Mouse (Mus musculus) heart, postnatal 10 days (tissue): ENCODE measurements around the gene Pax4. TPM values are rescaled to one million over a fixed set of nuclear protein-coding genes. Genes with fewer than 3 reads are reported as not detected.

Source experiments
- DNase-seq, 2 experiments: peaks; one replicate each; pipeline ENCODE4 v3.0.0; 2021
- intact Hi-C: fragments of 180-260 bp; cut with DNase I; formaldehyde crosslinking; loops from one replicate; pipeline ENCODE4 v1.15.1; 2025
- total RNA-seq, 2 experiments: library from RNA; stranded (reverse); gene quantifications; 2 replicates each; pipeline ENCODE4 v1.2.3; 2021

Gene Pax4
- not detected for total RNA-seq

- intact Hi-C loops, result no loop called here
- no peak for DNase-seq
Observed at GRCm38 (mm10) chr6:28449253-28449652, at the start of gene Pax4. Gene Pax4, minus strand, starts transcription at chr6:28449353.

- DNase-seq, result peak; percentile 33 to 47
- intact Hi-C loops, result no loop called here
Observed at GRCm38 (mm10) chr6:28497837-28498236, 48.7 kb upstream of the Pax4 start.

- no peak for DNase-seq
- intact Hi-C loops, result no loop called here
Observed at GRCm38 (mm10) chr6:28491198-28491597, 42.0 kb upstream of the Pax4 start.

DNA sequence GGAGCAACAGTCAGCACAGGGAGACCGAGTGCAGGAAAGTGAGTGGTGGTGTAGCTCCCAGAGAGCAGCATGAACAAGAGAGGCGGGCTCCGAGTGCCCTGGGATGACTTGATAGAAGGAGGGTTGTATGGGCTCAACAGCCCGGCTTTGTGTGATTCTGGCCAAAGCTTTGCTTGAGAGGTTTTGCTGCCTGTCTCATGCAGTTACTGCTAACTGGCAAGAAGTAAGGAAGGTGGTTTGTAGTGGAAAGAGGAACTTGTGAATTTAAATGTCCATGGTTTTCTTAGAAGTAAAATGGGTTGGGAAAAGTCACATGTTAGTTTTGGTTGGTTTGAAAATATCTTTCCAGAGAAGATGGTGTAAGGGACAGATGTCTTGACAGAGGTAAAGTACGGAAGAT, 41.5 kb upstream of the Pax4 start:
- intact Hi-C loops, result no loop called here
- no peak for DNase-seq

DNA sequence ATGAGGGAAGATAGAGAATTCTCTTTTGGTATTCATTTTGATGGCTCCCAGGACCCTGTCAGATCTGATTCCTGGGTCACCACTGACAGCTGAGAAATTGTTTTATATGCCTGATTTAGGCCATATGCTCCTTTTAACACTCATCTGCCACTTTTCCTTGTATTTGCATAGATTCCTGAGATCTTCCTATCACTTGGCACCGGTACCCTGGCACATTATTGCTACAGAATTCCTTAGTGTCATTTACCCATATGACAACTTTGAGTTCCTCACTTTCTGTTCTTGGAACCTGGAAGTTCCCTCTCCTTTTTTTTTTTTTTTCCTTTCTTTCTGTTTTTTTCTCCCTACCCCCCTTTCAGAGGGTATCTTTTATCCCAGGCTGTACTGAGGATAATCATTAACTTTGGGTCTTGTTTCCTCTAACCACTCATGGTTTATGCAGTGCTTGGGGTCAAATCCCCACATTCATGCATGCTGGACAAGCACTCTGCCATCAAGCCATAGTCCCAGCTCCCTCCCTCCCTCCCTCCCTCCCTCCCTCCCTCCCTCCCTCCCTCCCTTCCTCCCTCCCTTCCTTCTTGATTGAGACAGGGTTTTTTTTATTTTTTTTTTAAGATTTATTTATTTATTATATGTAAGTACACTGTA, 39.2 kb upstream of the Pax4 start:
- DNase-seq, result no peak
- intact Hi-C loops, result no loop called here

DNA sequence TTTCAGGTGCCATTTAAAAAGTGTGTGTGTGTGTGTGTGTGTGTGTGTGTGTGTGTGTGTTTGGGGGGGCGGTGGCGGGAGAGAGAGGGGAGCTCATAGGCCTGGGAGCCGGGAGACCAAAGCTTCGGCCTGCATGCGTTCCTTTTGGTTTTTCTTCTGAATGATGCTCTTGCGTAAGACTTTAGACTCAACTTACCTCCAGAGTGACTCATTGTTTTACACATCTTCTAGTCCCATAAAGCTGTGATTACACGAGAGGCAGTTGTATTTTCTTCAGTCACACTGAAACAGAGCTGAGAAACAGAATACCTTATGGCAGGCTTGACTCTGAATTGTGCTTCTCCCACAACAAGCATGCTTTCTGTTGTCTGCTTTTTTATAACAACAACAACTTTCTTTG, 37.8 kb upstream of the Pax4 start:
- intact Hi-C loops, result no loop called here

GRCm38 (mm10) chr6:28486471-28486870, 37.3 kb upstream of the Pax4 start:
- intact Hi-C loops, result no loop called here
- no peak for DNase-seq

More for the DNA sequence above, 37.8 kb upstream of the Pax4 start:
- DNase-seq, result no peak

DNA sequence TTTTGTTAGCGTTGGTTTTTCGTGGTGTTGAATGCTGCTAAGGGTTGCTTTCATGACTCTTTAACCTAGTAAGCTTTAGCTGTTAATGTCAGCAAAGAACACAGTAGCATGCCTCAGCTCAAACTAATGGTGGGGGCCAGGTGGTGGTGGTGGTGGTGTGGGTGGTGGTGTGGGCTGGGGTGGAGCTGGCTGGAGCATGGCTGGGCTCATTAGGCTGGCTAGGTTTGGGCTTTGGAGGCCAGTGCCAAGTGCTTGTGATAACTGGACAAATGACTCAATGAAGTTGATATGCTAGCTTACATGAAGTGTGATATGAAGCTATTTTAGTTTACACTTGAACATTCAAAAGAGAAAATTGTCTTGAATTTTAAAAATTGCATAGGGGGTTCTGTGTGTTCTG, 36.9 kb upstream of the Pax4 start:
- intact Hi-C loops, result no loop called here
- DNase-seq, result peak; percentile 76 to 83

GRCm38 (mm10) chr6:28482711-28483315, 33.7 kb upstream of the Pax4 start:
- intact Hi-C loops, result no loop called here
- DNase-seq, result no peak

GRCm38 (mm10) chr6:28480752-28481492, 31.8 kb upstream of the Pax4 start:
- DNase-seq, result no peak
- intact Hi-C loops, result no loop called here

GRCm38 (mm10) chr6:28479865-28480751, 31.0 kb upstream of the Pax4 start:
- intact Hi-C loops, result loop anchor here (5.0 kb wide), 1 partner anchor 58 kb away; the partner anchor contains the start of gene Arf5
- DNase-seq, result peak; percentile 100

- no peak for DNase-seq
- intact Hi-C loops, result loop anchor here (5.0 kb wide), 1 partner anchor 53 kb away; the partner anchor contains the start of gene Arf5
Observed at GRCm38 (mm10) chr6:28474839-28475238, 25.7 kb upstream of the Pax4 start, which contains the start of gene Snd1. Gene Snd1, plus strand, starts transcription at chr6:28475139.

- intact Hi-C loops, result no loop called here
- DNase-seq, result no peak
Observed at GRCm38 (mm10) chr6:28474211-28474610, 25.1 kb upstream of the Pax4 start.

GRCm38 (mm10) chr6:28471284-28472035, 22.3 kb upstream of the Pax4 start:
- intact Hi-C loops, result no loop called here
- no peak for DNase-seq

DNA sequence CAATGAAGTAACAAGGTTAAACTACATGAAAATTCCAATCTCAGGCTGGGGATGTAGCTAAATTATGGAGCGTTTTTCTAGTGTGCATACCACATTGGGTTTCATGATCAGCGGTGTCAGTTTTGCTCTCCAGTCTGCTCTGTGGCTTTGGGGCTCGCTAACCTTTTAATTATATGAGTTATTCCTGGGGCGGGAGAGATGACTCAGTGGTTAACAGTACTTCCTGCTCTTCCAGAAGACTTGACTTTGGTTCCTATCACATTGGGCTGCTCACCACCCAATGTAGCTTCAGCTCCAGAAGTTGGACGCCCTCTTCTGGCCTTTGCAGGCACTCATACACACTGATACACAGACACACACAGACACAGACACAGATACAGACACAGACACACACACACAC, 21.5 kb upstream of the Pax4 start:
- intact Hi-C loops, result no loop called here
- DNase-seq, result no peak

GRCm38 (mm10) chr6:28470017-28470602, 21.0 kb upstream of the Pax4 start:
- intact Hi-C loops, result no loop called here
- DNase-seq, result no peak

DNA sequence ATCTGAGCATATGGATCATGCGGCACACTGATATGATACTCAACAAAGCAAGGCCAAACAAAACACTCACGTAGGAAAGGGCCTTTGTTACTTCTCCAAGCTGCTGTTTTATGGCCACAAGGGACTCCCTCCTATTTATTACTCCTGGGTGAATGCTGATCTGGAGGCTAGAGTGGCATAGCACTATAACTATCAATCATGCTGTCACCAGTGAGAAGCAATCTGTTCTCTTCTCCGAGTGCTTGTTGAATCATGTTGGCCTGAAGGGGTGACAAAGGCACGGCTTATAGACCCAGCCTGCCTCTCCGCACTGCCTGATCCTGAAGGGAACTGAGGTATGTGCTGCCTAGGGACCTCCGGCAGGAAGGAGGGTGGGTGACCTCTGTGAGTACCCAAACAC, 15.5 kb upstream of the Pax4 start:
- intact Hi-C loops, result loop anchor here (5.0 kb wide), 1 partner anchor 807 kb away; no protein-coding TSS in a partner anchor
- DNase-seq, result no peak

- intact Hi-C loops, result loop anchor here (1.0 to 5.0 kb wide), 3 partner anchors 121 to 803 kb away; no protein-coding TSS in a partner anchor
Observed at GRCm38 (mm10) chr6:28460534-28460933, 11.4 kb upstream of the Pax4 start.

DNA sequence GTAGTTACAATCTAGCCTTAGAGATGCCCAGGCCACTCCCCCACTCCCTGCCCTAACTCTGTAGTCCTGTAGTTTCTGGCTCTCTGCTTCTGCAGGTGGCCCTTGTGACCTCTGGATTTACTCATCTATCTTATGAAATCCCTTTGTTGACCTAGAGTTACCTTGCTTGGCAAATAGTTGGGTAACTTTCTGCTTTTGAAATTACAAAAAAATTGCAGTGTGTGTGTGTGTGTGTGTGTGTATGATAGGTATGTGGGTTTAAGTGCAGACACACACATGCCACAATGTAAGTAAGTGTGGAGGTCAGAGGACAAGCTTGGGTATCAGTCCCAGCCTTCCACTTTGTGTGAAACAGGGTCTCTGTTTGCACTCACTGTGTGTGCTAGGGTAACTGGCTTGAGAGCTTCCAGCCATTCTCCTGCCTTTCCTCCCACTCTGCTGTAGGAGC, 10.1 kb upstream of the Pax4 start:
- DNase-seq, result no peak
- intact Hi-C loops, result loop anchor here (5.0 kb wide), 1 partner anchor 197 kb away; no protein-coding TSS in a partner anchor

More at GRCm38 (mm10) chr6:28460534-28460933, 11.4 kb upstream of the Pax4 start:
- DNase-seq, result peak; percentile 76 to 84
